Mouse (Mus musculus) left cerebral cortex, adult 2 months (tissue): ENCODE data around the gene Brms1. TPM values are rescaled to one million over a fixed set of nuclear protein-coding genes. Genes with fewer than 3 reads are reported as not detected.
"Not testable (repeated sequence)": the region's sequence is repeated elsewhere in the genome, so short reads cannot be mapped to it uniquely, and the experiment has no call there.

ENCODE experiments used
- DNase-seq, 2 experiments: peaks; one replicate each; pipeline ENCODE4 v3.0.0; 2021 to 2022; ENCODE audit warnings: low spot score in 2 of 2, mixed read lengths in 1 of 2; ENCODE audit errors: extremely low spot score in 1 of 2
- H3K27ac ChIP-seq: fragments of 200-600 bp; 2 replicates; pipeline ENCODE4 v1.8.1; 2022
- H3K4me3 ChIP-seq: fragments of 200-600 bp; 2 replicates; pipeline ENCODE4 v1.8.1; 2022
- CTCF ChIP-seq: fragments of 200-600 bp; IDR thresholded peaks from 2 replicates; pipeline ENCODE4 v1.8.1; 2022; ENCODE audit warnings: antibody characterized with exemption, mild to moderate bottlenecking, moderate library complexity
- intact Hi-C: fragments of 180-260 bp; cut with DNase I; formaldehyde crosslinking; loops from one replicate; pipeline ENCODE4 v1.15.1; 2025
- long read RNA-seq, 2 experiments: library from polyadenylated mRNA; stranded (forward); transcript quantifications; one replicate each; pipeline ENCODE4 v2.0.0; 2021; ENCODE audit warnings: borderline mapping rate in 2 of 2
- total RNA-seq, 2 experiments: library from RNA; stranded (reverse); gene quantifications; 2 replicates each; pipeline ENCODE4 v1.2.3; 2021

Brms1 gene
- total RNA-seq: 10 to 100 TPM; 26.9 to 28.8 TPM
- long read RNA-seq, experiment 1, transcript Brms1-201 (10 exons, 1,388 nt): major isoform, 14 of 25 reads
- long read RNA-seq, experiment 1, partial matches to known transcripts: 2 of 25 reads
- long read RNA-seq, experiment 1, other reads (novel, unspliced or antisense): 8 of 25 reads
- long read RNA-seq, experiment 2, transcript Brms1-201 (10 exons, 1,388 nt): major isoform, 11 of 22 reads
- long read RNA-seq, experiment 2, partial matches to known transcripts: 0 of 22 reads
- long read RNA-seq, experiment 2, other reads (novel, unspliced or antisense): 11 of 22 reads

DNA sequence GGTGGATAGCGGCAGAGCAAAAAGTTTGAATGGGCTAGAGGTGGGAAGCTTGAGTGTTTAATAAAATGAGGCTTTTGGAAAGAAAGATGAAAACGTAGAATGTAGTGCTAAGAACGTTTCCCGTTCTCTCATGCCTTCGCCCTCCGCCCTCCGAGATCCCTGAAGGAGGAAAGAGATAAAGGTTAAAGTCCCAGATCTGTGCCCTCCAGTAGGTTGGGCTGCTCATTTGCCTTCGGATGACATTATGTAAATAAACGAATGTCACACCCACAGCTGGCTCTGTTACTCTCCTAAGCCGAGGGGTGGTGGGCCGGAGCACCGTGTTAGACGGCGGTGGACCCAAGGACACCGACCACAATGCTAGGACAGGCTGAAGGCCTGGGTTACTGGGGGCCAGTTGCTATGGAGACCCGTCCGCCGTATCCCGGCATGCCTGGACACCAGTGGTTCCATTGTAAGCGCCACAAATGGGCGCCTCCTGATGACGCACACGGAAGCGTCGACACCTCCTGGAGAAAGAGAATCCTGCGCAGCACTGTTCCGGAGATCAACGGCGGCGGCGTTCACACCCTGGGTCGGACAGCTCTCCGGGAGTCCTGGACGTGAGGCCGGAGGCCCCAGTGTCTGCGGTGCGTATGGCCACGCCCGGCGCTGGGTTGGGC, at the start of gene Brms1:
TSS of gene Brms1 (plus strand) at position 493 of the 662 bp plus-strand sequence.
- H3K4me3 ChIP-seq: peak within 1 kb of the TSS; percentile 67
- peak within 1 kb of the TSS; percentile 80 for H3K27ac ChIP-seq
- intact Hi-C loops: no loop called here
- no peak; the same call in none of the 2 replicates for TF ChIP-seq CTCF
- DNase-seq: peak; percentile 91

DNA sequence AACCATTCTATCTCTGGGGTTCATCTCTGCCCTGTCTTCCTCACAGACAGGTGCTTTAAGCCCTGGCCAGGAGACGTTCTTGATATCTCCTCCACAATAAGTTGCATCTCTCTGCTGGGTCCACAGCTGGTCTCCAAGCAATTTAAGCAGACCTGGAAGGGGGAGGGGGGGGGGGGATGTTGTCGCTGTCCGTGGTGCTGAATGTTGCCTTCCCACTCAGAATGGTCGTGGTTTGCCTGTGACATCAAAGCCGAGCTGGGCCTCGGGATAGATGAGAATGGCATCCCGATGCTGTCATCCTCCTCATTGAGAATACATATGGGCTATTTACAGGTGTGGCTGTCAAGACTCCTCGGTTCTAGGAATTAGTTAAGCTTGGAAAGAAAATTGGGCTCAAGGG, 48.8 kb upstream of the Brms1 start:
- intact Hi-C loops: no loop called here
- peak overlapping the region; percentile 90 for H3K27ac ChIP-seq

DNA sequence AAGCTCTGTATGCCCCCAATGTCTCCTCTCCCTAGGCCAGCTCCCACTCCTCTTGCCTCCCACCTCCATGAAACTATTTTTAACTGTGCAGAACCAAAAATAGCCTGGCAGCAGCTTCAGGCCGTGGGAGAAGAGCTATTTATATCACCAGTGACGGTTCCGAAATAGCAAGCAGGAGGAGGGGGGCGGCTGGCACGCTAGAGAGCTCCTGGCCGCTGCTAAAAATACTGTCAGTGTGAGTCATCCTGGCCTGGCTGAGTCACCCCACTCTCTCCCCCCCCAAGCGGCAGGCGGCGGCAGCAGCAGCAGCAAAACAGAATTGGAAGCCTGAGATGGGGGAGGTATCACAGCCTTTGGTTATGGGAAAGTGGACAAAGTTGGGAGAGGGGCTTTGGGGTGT, 48.2 kb upstream of the Brms1 start:
- H3K27ac ChIP-seq: peak overlapping the region; percentile 90
- intact Hi-C loops: no loop called here

More for the DNA sequence above, 48.8 kb upstream of the Brms1 start:
- no peak for TF ChIP-seq CTCF
- DNase-seq: no peak
- no peak overlapping the region for H3K4me3 ChIP-seq

DNA sequence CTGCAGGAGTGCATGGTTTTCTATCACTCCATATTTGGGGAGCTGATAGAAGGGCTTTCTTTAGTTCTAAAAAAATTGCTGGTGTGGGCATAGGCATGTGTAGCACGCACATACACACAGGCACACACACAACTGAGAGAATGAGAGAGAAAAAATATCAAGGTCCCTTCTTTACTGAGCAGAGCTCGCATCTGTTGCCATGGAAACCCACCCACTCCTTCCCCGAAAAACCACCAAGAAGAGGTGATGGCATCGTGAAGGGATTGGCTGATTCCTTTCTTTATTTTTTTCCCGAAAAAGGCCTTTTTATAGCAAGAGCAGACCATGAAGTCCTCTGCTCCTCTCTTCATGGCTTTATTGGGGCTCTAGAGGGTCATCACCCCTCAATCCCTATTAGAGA, 47.1 kb upstream of the Brms1 start:
- intact Hi-C loops: no loop called here
- no peak overlapping the region for H3K4me3 ChIP-seq
- H3K27ac ChIP-seq: peak overlapping the region; percentile 92
- DNase-seq: peak; percentile 80 to 86
- TF ChIP-seq CTCF: no peak

More for the DNA sequence above, 48.2 kb upstream of the Brms1 start:
- peak; percentile 87 for DNase-seq
- TF ChIP-seq CTCF: no peak
- H3K4me3 ChIP-seq: no peak overlapping the region

DNA sequence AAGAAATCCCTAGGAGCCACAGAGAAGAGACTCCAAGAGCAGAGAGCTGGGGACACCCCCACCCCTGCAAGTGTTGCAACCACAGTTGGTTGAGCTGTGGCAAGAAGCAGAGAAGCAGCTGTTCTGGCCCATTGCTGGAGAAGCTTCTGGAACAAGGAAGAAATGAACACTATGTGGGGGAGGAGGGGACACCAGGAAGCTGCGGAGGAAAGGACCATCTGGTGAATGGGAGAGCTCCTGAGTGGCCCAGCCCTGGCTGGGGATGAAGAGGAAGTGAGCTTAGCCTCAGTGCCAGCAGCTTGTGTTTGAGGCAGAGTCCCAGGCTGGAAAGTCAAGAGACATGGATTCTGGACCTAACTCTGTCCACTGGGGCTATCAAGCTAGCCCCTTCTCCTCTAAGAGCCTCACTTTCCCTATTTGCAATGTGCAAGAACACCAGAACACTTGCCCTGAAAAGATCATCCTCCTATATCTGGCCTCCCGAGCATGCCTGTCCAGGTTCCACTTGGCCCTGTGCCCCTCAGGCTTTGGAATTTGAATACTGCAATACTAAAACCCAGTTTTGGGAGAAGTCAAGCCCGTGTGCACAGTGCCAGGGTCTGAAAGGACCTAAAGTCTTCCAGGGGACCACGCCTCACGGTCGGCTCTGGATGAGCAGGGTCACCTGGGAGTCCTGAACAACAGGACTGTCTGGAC, 41.6 kb upstream of the Brms1 start:
- TF ChIP-seq CTCF: no peak
- intact Hi-C loops: no loop called here
- Histone ChIP-seq H3K4me3 (no peak overlapping the region), H3K27ac (peak overlapping the region; percentile 63)
- DNase-seq: peak in 1 of 2 experiments; percentile 60

DNA sequence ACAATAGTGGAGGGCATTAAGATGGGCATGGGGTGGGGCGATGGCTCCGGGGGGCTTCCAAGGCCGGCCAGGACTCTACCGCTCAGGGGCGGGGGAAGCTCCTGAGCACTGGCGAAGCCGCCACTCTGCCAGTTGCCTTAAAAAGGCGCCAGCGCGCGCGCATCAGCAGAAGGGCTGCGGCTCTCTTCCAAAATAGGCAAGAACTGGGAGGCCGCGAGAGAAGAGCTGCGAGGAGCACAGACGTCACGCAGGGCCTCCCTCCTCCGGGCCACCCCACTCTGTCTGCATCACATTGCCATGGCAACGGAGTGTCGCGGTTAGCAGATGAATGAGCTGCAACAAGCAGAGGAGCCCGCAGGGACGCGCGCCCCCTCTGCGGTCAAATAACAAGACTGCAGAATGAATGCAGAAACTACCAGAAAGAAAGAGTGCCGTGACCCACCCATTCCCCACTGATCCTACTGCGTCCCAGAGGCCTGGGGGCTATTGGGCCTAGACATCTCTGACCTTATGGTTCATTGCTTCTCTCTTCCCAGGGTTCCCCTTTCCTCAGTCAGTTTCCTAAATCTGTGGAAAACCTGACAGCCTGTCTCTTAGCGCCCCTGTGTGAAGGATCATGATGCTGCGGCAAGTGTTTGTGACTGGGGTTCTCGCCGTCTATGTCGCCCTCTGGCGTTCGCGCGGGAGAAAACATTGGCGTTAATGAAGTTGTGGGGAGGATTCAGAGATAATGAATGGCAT, 39.3 kb upstream of the Brms1 start:
- intact Hi-C loops: loop anchor here (1.0 kb wide), 3 partner anchors 13 to 40 kb away; partner anchors contain the start of gene Mrpl11
- peak; percentile 90 to 94 for DNase-seq
- Histone ChIP-seq H3K4me3 (peak overlapping the region; percentile 26), H3K27ac (peak overlapping the region; percentile 90)
- peak; percentile 86 for TF ChIP-seq CTCF

DNA sequence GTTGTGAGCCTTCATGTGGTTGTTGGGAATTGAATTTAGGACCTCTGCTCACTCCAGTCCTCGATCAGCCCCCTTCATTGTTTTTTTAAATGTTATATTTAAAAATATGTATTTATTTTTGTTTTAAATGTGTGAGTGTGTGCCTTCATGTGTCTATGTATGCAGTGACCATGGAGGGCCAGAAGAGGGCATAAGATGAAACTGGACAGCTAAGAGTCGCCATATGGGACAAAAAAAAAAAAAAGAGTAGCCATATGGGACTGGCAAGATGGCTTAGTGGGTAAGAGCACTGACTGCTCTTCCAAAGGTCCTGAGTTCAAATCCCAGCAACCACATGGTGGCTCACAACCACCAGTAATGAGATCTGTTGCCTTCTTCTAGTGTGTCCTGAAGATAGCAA, 37.5 kb upstream of the Brms1 start:
- intact Hi-C loops: not testable (repeated sequence)

DNA sequence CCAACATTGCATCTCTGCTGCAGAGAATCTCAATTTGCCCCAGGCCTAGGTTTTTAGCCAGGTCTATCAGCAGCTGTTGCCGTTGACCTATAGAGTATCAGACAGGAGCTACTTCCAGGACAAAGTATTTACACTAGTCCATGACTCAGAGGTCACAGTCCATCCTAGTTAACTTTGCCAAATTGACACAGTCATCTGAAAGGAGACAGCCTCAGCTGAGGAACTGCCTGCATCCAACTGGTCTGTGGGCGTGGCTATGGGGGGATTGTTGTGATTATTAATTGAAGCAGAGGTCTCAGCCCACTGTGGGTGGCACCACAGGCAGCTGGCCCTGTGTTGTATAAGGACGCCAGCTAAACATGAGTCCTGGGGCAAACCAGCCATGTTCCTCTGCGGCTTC, 36.2 kb upstream of the Brms1 start:
- Histone ChIP-seq H3K27ac (no peak overlapping the region), H3K4me3 (no peak overlapping the region)
- no peak for TF ChIP-seq CTCF
- no peak for DNase-seq
- intact Hi-C loops: no loop called here

More for the DNA sequence above, 37.5 kb upstream of the Brms1 start:
- not testable (repeated sequence) for H3K4me3 ChIP-seq, DNase-seq, H3K27ac ChIP-seq

DNA sequence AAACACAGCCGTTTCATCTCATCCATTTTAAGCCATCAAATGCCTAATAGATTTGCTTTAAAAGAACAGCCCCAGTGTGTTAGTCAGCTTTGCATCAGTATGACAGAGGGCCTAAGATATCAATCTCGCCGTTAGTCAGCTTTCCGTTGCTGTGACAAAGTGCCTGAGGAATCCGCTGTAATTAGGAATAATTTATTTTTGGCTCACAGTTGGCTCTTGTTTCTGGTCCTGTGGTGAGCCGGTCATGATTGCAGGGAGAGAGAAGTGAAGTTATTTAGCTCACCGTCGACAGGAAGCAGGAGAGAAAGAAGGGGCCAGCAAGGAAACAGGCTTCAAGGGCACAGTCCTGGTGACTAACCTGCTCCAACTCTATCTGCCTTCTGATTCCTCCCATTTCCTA, 28.0 kb upstream of the Brms1 start:
- H3K27ac ChIP-seq: no peak overlapping the region
- H3K4me3 ChIP-seq: no peak overlapping the region
- DNase-seq: no peak
- TF ChIP-seq CTCF: no peak
- intact Hi-C loops: no loop called here

DNA sequence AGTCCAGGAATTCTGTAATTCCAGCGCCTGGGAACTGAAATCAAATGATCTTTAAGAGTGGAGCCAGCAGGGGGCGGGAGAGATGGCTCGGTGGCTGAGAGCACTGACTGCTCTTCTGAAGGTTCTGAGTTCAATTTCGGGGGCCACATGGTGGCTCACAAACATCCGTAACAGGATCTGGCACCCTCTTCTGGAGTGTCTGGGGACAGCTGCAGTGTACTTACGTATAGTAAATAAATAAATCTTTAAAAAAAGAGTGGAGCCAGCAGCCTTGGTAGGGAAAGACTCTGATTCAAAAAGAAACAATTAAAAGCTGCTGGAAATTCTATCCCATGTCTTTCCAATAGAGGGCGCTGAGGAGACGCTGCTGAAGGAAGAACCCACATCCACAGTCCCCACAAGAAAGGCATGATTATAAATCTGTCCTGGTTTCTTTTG, 26.2 kb upstream of the Brms1 start:
- intact Hi-C loops: loop anchor here (5.0 kb wide), 1 partner anchor 33 kb away; no protein-coding TSS in a partner anchor

DNA sequence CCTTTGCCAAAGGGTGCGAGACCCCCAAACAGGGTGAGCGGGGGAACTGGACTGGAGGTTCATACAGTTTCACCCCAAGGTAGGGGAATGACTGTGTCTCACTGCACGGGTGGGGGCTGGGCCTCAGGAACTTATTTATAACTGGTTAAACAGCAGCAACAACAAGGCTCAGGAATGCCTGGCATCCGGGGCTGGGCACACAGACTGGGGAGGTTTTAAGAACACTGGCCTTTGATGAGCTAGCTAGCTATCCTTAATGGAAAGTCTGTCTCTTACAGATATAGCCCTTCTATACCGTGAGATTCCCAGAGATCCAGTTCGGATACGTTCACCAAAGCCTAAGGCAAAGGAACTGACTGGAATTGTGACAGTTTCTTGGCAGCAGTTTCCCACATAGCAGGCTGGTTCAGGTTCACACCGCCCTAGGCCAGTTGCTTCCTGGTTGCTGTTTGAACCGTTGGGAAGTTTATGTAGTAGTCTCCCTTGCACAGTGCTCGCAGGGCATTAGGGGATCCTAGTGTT, 24.9 kb upstream of the Brms1 start:
- Histone ChIP-seq H3K27ac (no peak overlapping the region), H3K4me3 (no peak overlapping the region)
- no peak for TF ChIP-seq CTCF
- intact Hi-C loops: loop anchor here (5.0 kb wide), 1 partner anchor 34 kb away; no protein-coding TSS in a partner anchor
- DNase-seq: no peak

More for the DNA sequence above, 26.2 kb upstream of the Brms1 start:
- DNase-seq: no peak
- Histone ChIP-seq H3K27ac (no peak overlapping the region), H3K4me3 (no peak overlapping the region)
- peak; percentile 74 for TF ChIP-seq CTCF
